Mouse (Mus musculus): Measurements from ENCODE around the gene Cers6. TPM values are rescaled to one million over a fixed set of nuclear protein-coding genes. Genes with fewer than 3 reads are reported as not detected.
A peak's percentile ranks its signal among the peaks of the same experiment; 100 is the strongest.

Cers6 gene
- polyA plus RNA-seq, 1 experiment: 23.8 TPM

DNA sequence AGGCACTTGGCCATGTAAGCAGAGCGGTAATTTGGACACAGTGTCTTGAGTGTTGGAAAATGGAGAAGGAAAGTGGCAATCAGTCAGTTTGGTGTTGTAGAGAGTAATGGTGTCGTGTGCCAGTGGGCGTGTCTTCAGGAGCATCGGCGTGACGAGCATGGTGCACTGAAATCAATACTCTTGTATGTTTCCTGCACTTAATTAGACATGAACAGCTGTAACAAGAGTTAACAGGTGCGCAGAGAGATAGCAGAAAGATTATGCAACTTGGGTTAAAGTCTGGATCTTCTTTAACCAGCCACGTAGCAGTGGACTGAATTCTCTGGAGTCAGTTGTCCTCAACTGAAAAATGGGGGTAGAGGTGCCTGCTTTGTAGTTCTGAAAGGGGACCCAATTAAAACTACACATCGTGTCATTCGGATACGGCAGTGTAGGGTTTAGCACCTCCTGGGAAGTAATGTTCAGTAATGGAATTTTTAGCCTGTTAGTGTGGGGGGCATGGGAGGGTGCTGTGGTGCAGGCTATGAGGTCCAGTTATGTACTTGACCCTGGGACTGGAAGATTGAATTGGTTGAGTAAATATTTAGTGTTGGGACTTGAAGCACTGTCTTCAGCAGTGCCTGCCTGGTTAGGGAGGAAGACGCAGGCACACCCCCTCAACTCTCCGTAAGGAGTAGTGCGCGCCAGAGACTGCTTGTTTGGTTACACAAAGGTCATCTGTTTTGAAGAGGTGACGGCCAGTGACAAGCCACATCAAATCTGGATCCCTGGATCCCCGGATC, 9.9 kb downstream of the Cers6 start:
- WGBS: 70% methylated on average over 17 of the region's 17 CpGs
- Histone ChIP-seq H3K4me3 (replicated peaks; ENCODE audit: control insufficient read depth, low read depth, low read length) (no peak overlapping the region), H3K4me1 (ENCODE audit: control insufficient read depth, insufficient read depth, low read length) (peaks cover 10% of the 10 kb centered on the region), H3K27ac (ENCODE audit: control insufficient read depth, insufficient read depth, low read depth, low read length, poor library complexity) (no peak overlapping the region)
- TF ChIP-seq POLR2A (IDR thresholded peaks at IDR 0.05; ENCODE audit: borderline replicate concordance, control insufficient read depth, low read depth, low read length) (no peak), CTCF (IDR thresholded peaks at IDR 0.05; ENCODE audit: control insufficient read depth, insufficient read depth, low read length) (no peak)

DNA sequence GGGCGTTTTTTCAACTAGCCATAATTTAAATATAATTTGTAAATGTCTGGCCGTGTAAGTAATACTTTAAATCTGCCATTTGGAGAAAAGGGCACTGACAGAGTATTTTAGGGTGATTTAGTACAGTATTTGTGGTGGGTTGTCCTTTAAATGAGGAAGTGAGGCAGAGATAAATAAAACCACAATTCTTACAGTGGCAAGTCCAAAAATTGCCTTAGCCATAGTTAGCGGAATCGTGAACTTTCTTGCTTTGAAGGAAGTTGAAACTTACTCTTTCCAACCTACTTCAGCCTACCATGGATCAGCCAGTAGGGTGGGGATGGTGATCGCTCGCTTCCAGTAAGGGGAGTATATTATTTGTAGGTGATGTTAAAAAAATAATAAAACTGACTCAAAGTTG, 11.8 kb downstream of the Cers6 start:
- Histone ChIP-seq H3K4me1 (ENCODE audit: control insufficient read depth, insufficient read depth, low read length) (peaks cover 10% of the 10 kb centered on the region), H3K27ac (ENCODE audit: control insufficient read depth, insufficient read depth, low read depth, low read length, poor library complexity) (no peak overlapping the region), H3K4me3 (replicated peaks; ENCODE audit: control insufficient read depth, low read depth, low read length) (no peak overlapping the region)
- TF ChIP-seq CTCF (IDR thresholded peaks at IDR 0.05; ENCODE audit: control insufficient read depth, insufficient read depth, low read length): no peak
- TF ChIP-seq POLR2A (IDR thresholded peaks at IDR 0.05; ENCODE audit: borderline replicate concordance, control insufficient read depth, low read depth, low read length): no peak
- 4% methylated on average over 6 of the region's 6 CpGs for WGBS

DNA sequence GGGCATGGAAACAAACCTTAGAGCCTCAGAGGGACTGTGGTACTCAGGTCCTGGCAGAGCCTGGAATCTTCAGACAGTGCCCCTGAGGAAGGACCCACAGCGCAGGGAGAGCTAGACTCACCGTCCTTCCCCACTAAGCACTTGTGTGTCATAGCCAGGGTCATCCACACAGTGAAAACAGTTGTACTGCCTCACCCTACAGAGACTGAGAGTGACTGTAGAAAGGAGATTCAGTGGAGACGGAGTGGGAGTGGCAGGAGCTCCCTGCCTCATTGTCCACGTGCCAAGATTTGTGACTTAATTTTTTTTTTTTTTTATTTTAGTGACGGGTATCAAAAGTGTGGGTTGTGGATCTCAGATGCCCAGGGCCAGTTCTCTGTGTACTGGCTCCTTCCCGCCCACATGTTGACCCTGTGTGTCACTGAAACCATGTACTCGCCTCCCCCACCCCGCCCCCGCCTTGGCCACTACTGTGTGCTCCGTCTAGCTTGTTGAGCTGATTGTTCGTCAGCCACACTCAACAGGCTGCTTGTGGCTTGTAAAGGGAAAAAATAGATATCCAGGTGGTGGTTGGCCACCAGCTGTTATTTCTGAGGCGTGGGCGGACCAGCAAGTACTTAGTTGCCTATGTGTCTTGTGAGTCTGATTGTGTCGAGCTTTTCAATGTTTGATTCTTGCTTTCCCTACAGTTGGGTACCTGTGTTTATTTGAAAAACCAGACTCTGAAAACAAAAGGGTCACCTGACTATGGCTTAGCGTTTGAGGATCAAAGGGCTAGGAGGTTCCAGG, 12.6 kb downstream of the Cers6 start:
- no peak for TF ChIP-seq CTCF (IDR thresholded peaks at IDR 0.05; ENCODE audit: control insufficient read depth, insufficient read depth, low read length)
- no peak for TF ChIP-seq POLR2A (IDR thresholded peaks at IDR 0.05; ENCODE audit: borderline replicate concordance, control insufficient read depth, low read depth, low read length)
- H3K4me1 ChIP-seq (ENCODE audit: control insufficient read depth, insufficient read depth, low read length): peaks cover 10% of the 10 kb centered on the region
- H3K27ac ChIP-seq (ENCODE audit: control insufficient read depth, insufficient read depth, low read depth, low read length, poor library complexity): peak overlapping the region; percentile 39; the same call in 1 of the 2 replicates
- whole genome bisulfite sequencing: 52% methylated on average over 15 of the region's 15 CpGs
- H3K4me3 ChIP-seq (replicated peaks; ENCODE audit: control insufficient read depth, low read depth, low read length): no peak overlapping the region

DNA sequence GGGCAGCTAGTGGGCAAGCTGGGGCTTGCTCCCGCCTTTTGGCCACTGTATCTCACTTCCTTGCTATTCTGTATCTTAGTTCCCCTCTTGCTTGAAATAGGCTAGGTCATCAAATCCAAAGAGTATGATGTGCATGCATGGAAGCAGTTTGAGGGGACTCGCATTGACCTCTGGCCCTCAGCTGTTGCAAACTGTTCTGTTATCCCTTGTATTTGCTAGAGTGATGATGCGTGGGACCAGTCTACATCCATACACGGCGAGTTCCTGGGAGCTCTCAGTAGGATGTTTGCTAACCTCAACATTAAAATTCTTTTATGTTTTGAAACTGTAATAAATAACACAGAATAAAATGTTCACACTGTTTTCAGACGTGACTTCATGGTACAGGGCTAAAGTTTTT, 13.3 kb downstream of the Cers6 start:
- H3K27ac ChIP-seq (ENCODE audit: control insufficient read depth, insufficient read depth, low read depth, low read length, poor library complexity): peak overlapping the region; percentile 21; the same call in 1 of the 2 replicates
- WGBS: 78% methylated on average over 6 of the region's 6 CpGs
- peaks cover 10% of the 10 kb centered on the region for H3K4me1 ChIP-seq (ENCODE audit: control insufficient read depth, insufficient read depth, low read length)
- TF ChIP-seq CTCF (IDR thresholded peaks at IDR 0.05; ENCODE audit: control insufficient read depth, insufficient read depth, low read length) (no peak), POLR2A (IDR thresholded peaks at IDR 0.05; ENCODE audit: borderline replicate concordance, control insufficient read depth, low read depth, low read length) (no peak)
- no peak overlapping the region for H3K4me3 ChIP-seq (replicated peaks; ENCODE audit: control insufficient read depth, low read depth, low read length)

GRCm38 (mm10) chr2:68879071-68879651, 17.9 kb downstream of the Cers6 start:
- Histone ChIP-seq H3K4me1 (ENCODE audit: control insufficient read depth, insufficient read depth, low read length) (peaks cover 3% of the 10 kb centered on the region; the same call in 1 of the 2 replicates), H3K27ac (ENCODE audit: control insufficient read depth, insufficient read depth, low read depth, low read length, poor library complexity) (no peak overlapping the region), H3K4me3 (replicated peaks; ENCODE audit: control insufficient read depth, low read depth, low read length) (no peak overlapping the region)
- 30% methylated on average over 4 of the region's 4 CpGs for WGBS
- no peak for TF ChIP-seq POLR2A (IDR thresholded peaks at IDR 0.05; ENCODE audit: borderline replicate concordance, control insufficient read depth, low read depth, low read length)
- no peak for TF ChIP-seq CTCF (IDR thresholded peaks at IDR 0.05; ENCODE audit: control insufficient read depth, insufficient read depth, low read length)

DNA sequence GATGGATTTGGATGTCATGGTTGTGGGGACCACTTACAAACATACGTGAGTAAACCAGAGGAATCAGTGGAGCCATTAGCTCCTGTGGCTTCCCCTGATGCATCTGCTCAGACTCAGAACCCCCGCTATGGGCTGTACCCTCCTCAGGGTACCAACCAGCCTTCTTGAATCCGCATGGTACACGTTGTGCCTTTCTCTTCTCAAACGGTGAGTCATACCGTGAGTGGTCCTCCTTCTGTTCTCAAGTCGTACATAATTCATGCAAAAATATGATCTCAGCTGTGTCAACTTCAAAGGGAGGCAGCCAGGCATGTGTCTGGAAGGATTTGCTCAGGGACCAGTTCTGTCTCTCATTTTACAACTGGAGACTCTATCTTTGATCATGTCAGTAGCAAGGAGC, 23.3 kb downstream of the Cers6 start:
- no peak overlapping the region for H3K4me3 ChIP-seq (replicated peaks; ENCODE audit: control insufficient read depth, low read depth, low read length)
- TF ChIP-seq POLR2A (IDR thresholded peaks at IDR 0.05; ENCODE audit: borderline replicate concordance, control insufficient read depth, low read depth, low read length) (no peak), CTCF (IDR thresholded peaks at IDR 0.05; ENCODE audit: control insufficient read depth, insufficient read depth, low read length) (no peak)
- H3K4me1 ChIP-seq (ENCODE audit: control insufficient read depth, insufficient read depth, low read length): no peaks in the 10 kb centered on the region; the same call in 1 of the 2 replicates
- H3K27ac ChIP-seq (ENCODE audit: control insufficient read depth, insufficient read depth, low read depth, low read length, poor library complexity): no peak overlapping the region
- 81% methylated on average over 7 of the region's 7 CpGs for WGBS

DNA sequence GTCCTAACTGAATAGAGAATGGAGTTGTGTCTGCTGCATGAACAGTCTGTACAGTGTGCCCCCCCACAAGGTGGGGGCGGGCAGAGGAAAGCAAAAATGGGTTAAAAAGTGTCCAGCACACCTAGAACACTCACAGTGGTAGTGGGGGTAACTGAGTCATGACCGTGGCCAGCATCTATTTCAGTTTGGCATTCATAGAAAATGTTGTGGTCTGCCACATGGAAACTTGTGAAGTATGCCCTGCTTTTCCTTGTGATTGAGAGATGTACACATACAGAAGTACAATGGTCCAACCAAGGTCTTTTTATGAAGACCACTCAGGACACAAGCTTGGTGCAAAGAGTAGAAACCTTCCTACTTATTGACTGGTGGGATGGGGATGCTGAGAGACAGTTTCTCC, 24.0 kb downstream of the Cers6 start:
- Histone ChIP-seq H3K27ac (ENCODE audit: control insufficient read depth, insufficient read depth, low read depth, low read length, poor library complexity) (no peak overlapping the region), H3K4me1 (ENCODE audit: control insufficient read depth, insufficient read depth, low read length) (no peaks in the 10 kb centered on the region; the same call in 1 of the 2 replicates), H3K4me3 (replicated peaks; ENCODE audit: control insufficient read depth, low read depth, low read length) (no peak overlapping the region)
- no peak for TF ChIP-seq POLR2A (IDR thresholded peaks at IDR 0.05; ENCODE audit: borderline replicate concordance, control insufficient read depth, low read depth, low read length)
- no peak for TF ChIP-seq CTCF (IDR thresholded peaks at IDR 0.05; ENCODE audit: control insufficient read depth, insufficient read depth, low read length)
- WGBS: 78% methylated on average over 2 of the region's 2 CpGs

Data from bone marrow, adult 2 months (tissue).